Mouse (Mus musculus): ENCODE measurements around the gene Afp. TPM values are rescaled to one million over a fixed set of nuclear protein-coding genes. Genes with fewer than 3 reads are reported as not detected.

The Afp gene
- polyA plus RNA-seq, 1 experiment, result 0.30 TPM

GRCm38 (mm10) chr5:90556052-90556451 lies 65.5 kb downstream of the Afp start:
- Histone ChIP-seq H3K36me3 (replicated peaks; ENCODE audit: low read length) (no peaks in the 10 kb centered on the region), H3K27me3 (replicated peaks) (peaks cover 9% of the 10 kb centered on the region), H3K4me3 (replicated peaks) (no peak overlapping the region), H3K9me3 (no peaks in the 10 kb centered on the region), H3K4me1 (no peaks in the 10 kb centered on the region)
- TF ChIP-seq FLI1 (IDR thresholded peaks at IDR 0.05; ENCODE audit: low read length), result no peak
- no peak for TF ChIP-seq GATA1 (IDR thresholded peaks at IDR 0.05; ENCODE audit: borderline replicate concordance, low read length)

Other genes with a start within 250 kb of the Afp start
- gene Ankrd17, start 124.2 kb upstream of the Afp start, polyA plus RNA-seq (2012; ENCODE audit: insufficient read depth, low replicate concordance), result 5.3 and 6.6 TPM in 2 replicates
- not detected in 2 replicates for gene Gm9958, start 123.5 kb upstream of the Afp start, polyA plus RNA-seq (2012; ENCODE audit: insufficient read depth, low replicate concordance)
- not detected in 2 replicates for gene Alb, start 29.8 kb upstream of the Afp start, polyA plus RNA-seq (2012; ENCODE audit: insufficient read depth, low replicate concordance)
- not detected in 2 replicates for gene Afm, start 28.2 kb downstream of the Afp start, polyA plus RNA-seq (2012; ENCODE audit: insufficient read depth, low replicate concordance)
- 0.73 and 2.2 TPM in 2 replicates for gene 5830473C10Rik, start 70.4 kb downstream of the Afp start, polyA plus RNA-seq (2012; ENCODE audit: insufficient read depth, low replicate concordance)
- gene Rassf6, start 149.9 kb downstream of the Afp start, polyA plus RNA-seq (2012; ENCODE audit: insufficient read depth, low replicate concordance), result not detected in 2 replicates

All from megakaryocyte, embryonic 14.5 days (primary cell).